Mouse (Mus musculus) heart, adult 2 months (tissue): ENCODE measurements around the gene St6gal1. TPM values are rescaled to one million over a fixed set of nuclear protein-coding genes. Genes with fewer than 3 reads are reported as not detected.
A peak's percentile ranks its signal among the peaks of the same experiment; 100 is the strongest.

Experiments
- DNase-seq, 2 experiments: peaks; one replicate each; pipeline ENCODE4 v3.0.0; 2021
- H3K27ac ChIP-seq: fragments of 200-600 bp; 2 replicates; pipeline ENCODE4 v1.8.1; 2022
- H3K27me3 ChIP-seq: fragments of 200-500 bp; 2 replicates; pipeline ENCODE4 v1.6.1; 2012; ENCODE audit warnings: mild to moderate bottlenecking, low read length, inconsistent platforms, mixed read lengths; ENCODE audit not compliant: control insufficient read depth, insufficient read depth
- H3K36me3 ChIP-seq: fragments of 200-500 bp; 2 replicates; pipeline ENCODE4 v1.6.1; 2012; ENCODE audit warnings: low read length, inconsistent platforms; ENCODE audit not compliant: control insufficient read depth, insufficient read depth
- H3K4me1 ChIP-seq: fragments of 200-500 bp; 2 replicates; pipeline ENCODE4 v1.6.1; 2011; ENCODE audit warnings: low read length; ENCODE audit not compliant: control insufficient read depth, insufficient read depth
- H3K4me3 ChIP-seq: fragments of 200-600 bp; 2 replicates; pipeline ENCODE4 v1.8.1; 2022
- H3K79me2 ChIP-seq: fragments of 200-500 bp; replicated peaks from 2 replicates; pipeline ENCODE4 v1.6.1; 2012; ENCODE audit warnings: mild to moderate bottlenecking, inconsistent platforms, low read length, moderate library complexity, mixed read lengths; ENCODE audit not compliant: control insufficient read depth, insufficient read depth
- H3K9ac ChIP-seq: fragments of 200-500 bp; 2 replicates; pipeline ENCODE4 v1.6.1; 2012; ENCODE audit warnings: low read depth, mild to moderate bottlenecking, control low read depth, inconsistent platforms, low read length, mixed read lengths
- CTCF ChIP-seq: fragments of 200-600 bp; IDR thresholded peaks from 2 replicates; pipeline ENCODE4 v1.8.1; 2022; ENCODE audit warnings: antibody characterized with exemption, mild to moderate bottlenecking, moderate library complexity
- EP300 ChIP-seq: fragments of 200-500 bp; IDR thresholded peaks from 2 replicates; pipeline ENCODE4 v1.6.1; 2011; ENCODE audit warnings: low read depth, low read length, control low read depth; ENCODE audit not compliant: insufficient read depth
- POLR2A ChIP-seq: fragments of 200-500 bp; IDR thresholded peaks from 2 replicates; pipeline ENCODE4 v1.6.1; 2011; ENCODE audit warnings: mild to moderate bottlenecking, low read depth, low read length, control low read depth; ENCODE audit not compliant: insufficient read depth
- WGBS: fragments of 180-500 bp; shearing (Covaris S2); methylation state at CpG from one replicate; pipeline ENCODE4 v1.1.7; 2018; 5-methylcytosine and 5-hydroxymethylcytosine counted together
- intact Hi-C: fragments of 180-260 bp; cut with DNase I; formaldehyde crosslinking; loops from one replicate; pipeline ENCODE4 v1.15.1; 2025
- polyA plus RNA-seq: library from polyadenylated mRNA; depleted of rRNA; stranded (reverse); fragments of >200 nt; gene quantifications from 2 replicates; pipeline ENCODE4 v1.2.3, GENCODE M21; 2012
- total RNA-seq, 2 experiments: library from RNA; stranded (reverse); gene quantifications; 2 replicates each; pipeline ENCODE4 v1.2.3; 2021

The St6gal1 gene
- total and polyA plus RNA-seq, 3 experiments: 6.0 to 9.9 (median 8.4) TPM

DNA sequence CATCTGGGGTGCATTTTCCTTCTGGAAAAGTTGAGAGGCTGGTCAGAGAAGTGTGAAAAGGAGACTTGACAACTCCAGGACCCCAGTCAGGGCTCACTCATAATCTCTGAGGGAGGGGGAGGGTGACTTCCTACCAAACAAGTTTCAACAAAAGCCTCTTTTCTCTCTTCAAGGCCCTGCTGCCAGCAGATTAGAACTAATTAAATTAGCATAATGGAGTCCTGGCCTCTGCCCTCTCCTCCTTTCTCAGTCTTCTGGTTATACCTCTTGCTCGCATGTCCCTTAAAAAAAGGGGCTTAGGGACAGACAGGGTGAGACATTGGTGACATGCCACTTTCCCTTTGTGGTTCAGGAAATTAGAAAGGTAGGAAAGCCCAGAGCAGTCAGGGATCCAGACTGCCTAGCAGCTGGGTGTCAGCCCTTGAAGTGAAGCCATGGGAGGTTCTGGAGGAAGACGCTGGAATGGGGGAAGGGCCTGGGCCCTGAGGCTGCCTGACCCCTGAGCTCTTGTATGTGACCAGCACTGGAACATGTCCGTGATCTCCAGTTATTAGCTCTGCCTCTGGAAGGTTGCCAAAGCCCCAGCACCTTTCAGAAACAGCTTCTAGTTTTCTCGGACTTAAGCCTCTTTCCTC, 34.4 kb downstream of the St6gal1 start:
- H3K36me3 ChIP-seq: peaks cover 6% of the 10 kb centered on the region
- no peaks in the 10 kb centered on the region for H3K27me3 ChIP-seq
- no peak overlapping the region for H3K4me3 ChIP-seq
- intact Hi-C loops: no loop called here
- peak overlapping the region; percentile 16; the same call in 1 of the 2 replicates for H3K27ac ChIP-seq
- WGBS: 39% methylated on average over 4 of the region's 4 CpGs
- peaks cover 2% of the 10 kb centered on the region for H3K4me1 ChIP-seq
- TF ChIP-seq POLR2A (no peak), EP300 (no peak), CTCF (no peak)
- no peaks in the 10 kb centered on the region for H3K79me2 ChIP-seq
- H3K9ac ChIP-seq: no peak overlapping the region
- DNase-seq: no peak

GRCm38 (mm10) chr16:23259580-23259979, 35.0 kb downstream of the St6gal1 start:
- Histone ChIP-seq H3K27me3 (no peaks in the 10 kb centered on the region), H3K4me3 (no peak overlapping the region), H3K27ac (no peak overlapping the region; the same call in 1 of the 2 replicates), H3K79me2 (no peaks in the 10 kb centered on the region), H3K4me1 (peaks cover 2% of the 10 kb centered on the region), H3K9ac (no peak overlapping the region), H3K36me3 (peaks cover 3% of the 10 kb centered on the region; the same call in 1 of the 2 replicates)
- WGBS: 64% methylated on average over 3 of the region's 3 CpGs
- DNase-seq: no peak
- TF ChIP-seq POLR2A (no peak), EP300 (no peak), CTCF (no peak)
- intact Hi-C loops: no loop called here

- H3K79me2 ChIP-seq: no peaks in the 10 kb centered on the region
- no peak overlapping the region for H3K9ac ChIP-seq
- no peaks in the 10 kb centered on the region for H3K27me3 ChIP-seq
- TF ChIP-seq EP300 (no peak), CTCF (no peak), POLR2A (no peak)
- H3K4me3 ChIP-seq: no peak overlapping the region
- no peak for DNase-seq
- intact Hi-C loops: no loop called here
- no peak overlapping the region for H3K27ac ChIP-seq
- 43% methylated on average over 2 of the region's 10 CpGs for WGBS
- H3K36me3 ChIP-seq: peaks cover 3% of the 10 kb centered on the region; the same call in 1 of the 2 replicates
- peaks cover 2% of the 10 kb centered on the region for H3K4me1 ChIP-seq
These were observed 37.7 kb downstream of the St6gal1 start for GRCm38 (mm10) chr16:23262131-23262768.

DNA sequence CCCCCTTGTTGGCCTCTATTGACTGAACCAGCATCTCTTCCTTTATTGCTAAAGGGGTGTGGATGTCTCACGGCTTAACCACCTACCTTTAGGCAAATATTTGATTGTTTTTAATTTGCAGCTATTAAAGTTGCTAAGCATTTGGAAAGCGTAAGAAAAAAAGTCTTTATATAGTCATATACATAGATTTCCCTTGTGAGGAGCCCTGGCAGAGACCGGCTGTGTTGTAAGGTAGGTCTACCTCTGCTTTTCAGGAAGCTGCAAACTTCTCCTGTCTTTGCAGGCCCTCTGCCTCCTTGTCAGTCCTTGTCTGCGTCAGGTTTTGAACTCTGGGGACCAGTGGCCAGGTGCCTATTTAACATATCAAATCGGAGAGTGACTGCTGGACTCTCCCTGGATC, 38.3 kb downstream of the St6gal1 start:
- TF ChIP-seq CTCF (no peak), EP300 (no peak), POLR2A (no peak)
- H3K27ac ChIP-seq: no peak overlapping the region
- intact Hi-C loops: no loop called here
- no peak overlapping the region for H3K4me3 ChIP-seq
- no peak overlapping the region for H3K9ac ChIP-seq
- no peak for DNase-seq
- 89% methylated on average over 5 of the region's 5 CpGs for WGBS
- H3K4me1 ChIP-seq: peaks cover 2% of the 10 kb centered on the region
- no peaks in the 10 kb centered on the region for H3K79me2 ChIP-seq
- no peaks in the 10 kb centered on the region for H3K27me3 ChIP-seq
- H3K36me3 ChIP-seq: peaks cover 3% of the 10 kb centered on the region; the same call in 1 of the 2 replicates

- Histone ChIP-seq H3K4me3 (no peak overlapping the region), H3K36me3 (no peaks in the 10 kb centered on the region), H3K27me3 (no peaks in the 10 kb centered on the region), H3K4me1 (peaks cover 2% of the 10 kb centered on the region), H3K9ac (no peak overlapping the region), H3K79me2 (no peaks in the 10 kb centered on the region), H3K27ac (no peak overlapping the region)
- intact Hi-C loops: no loop called here
- TF ChIP-seq EP300: no peak
- no peak for TF ChIP-seq CTCF
- no peak for TF ChIP-seq POLR2A
- 91% methylated on average over 12 of the region's 12 CpGs for WGBS
- DNase-seq: no peak
These were observed 40.5 kb downstream of the St6gal1 start for GRCm38 (mm10) chr16:23264999-23265398.

DNA sequence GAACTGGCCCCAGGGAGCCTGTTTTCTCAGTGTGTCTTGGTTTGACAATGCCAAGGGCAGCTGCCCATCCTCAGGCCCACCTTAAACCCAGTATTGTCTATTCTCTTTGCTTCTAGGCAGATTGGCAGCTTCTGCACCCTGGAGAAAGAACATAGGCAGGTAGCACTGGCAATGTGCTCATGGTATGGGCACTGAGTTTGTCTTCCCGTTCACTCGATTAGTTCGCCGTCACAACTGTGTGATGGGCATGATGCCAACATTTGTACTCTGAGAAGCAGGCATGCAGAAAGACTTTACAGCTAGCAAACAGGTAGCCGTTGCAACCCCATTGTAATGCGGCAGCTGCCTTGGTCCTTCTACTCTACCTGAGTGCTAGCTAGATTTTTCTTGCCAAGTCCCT, 40.9 kb downstream of the St6gal1 start:
- Histone ChIP-seq H3K27me3 (no peaks in the 10 kb centered on the region), H3K4me3 (no peak overlapping the region), H3K4me1 (peaks cover 5% of the 10 kb centered on the region), H3K79me2 (no peaks in the 10 kb centered on the region), H3K27ac (no peak overlapping the region), H3K9ac (no peak overlapping the region), H3K36me3 (no peaks in the 10 kb centered on the region)
- WGBS: 64% methylated on average over 6 of the region's 6 CpGs
- no peak for DNase-seq
- intact Hi-C loops: no loop called here
- TF ChIP-seq EP300 (no peak), CTCF (no peak), POLR2A (no peak)
